In genomic region chr12:40164621-40165020, GRCm38 (mm10) we compare ENCODE assay signal across 10 mouse cellular contexts. TPM values are rescaled to one million over a fixed set of nuclear protein-coding genes. Genes with fewer than 3 reads are reported as not detected.
DNase-seq lines count a peak whose midpoint lies in the region; ATAC-seq lines count a peak whose summit lies in the region.
"Had no signal": no experiment of that assay in that cellular context is flagged by ENCODE, and none has a peak within 500 bp of the region (broad histone marks: within the 10 kb centered on the region; RNA-seq: fewer than 3 reads in every experiment).

No protein-coding gene starts in this region.

- H3K4me3 ChIP-seq in embryonic facial prominence, embryonic 11.5 days (ENCODE audit: low read depth, low read length) = no peak overlapping the region
- H3K4me3 ChIP-seq in embryonic facial prominence, embryonic 10.5 days = no peak overlapping the region
- H3K4me3 ChIP-seq in lung, embryonic 16.5 days (ENCODE audit: low read length) = no peak overlapping the region
- H3K4me3 ChIP-seq: heart, embryonic 13.5 days; myocyte had no signal

- no peak for ATAC-seq in embryonic facial prominence, embryonic 11.5 days (replicated peaks; ENCODE audit: insufficient number of reproducible peaks, low FRiP score, low TSS enrichment, low read depth)
- peak; percentile 80 to 84 for ATAC-seq in hematopoietic stem cell, adult 5-6 weeks (replicated peaks in 1 of 2; ENCODE audit: insufficient read depth in 1 of 2, low FRiP score in 2 of 2, low TSS enrichment in 1 of 2, low read depth in 1 of 2, poor library complexity in 2 of 2, severe bottlenecking in 2 of 2)
- ATAC-seq in lung, embryonic 16.5 days (ENCODE audit: low read depth) = peak; percentile 73

- H3K9me3 ChIP-seq in embryonic facial prominence, embryonic 11.5 days (replicated peaks; ENCODE audit: control insufficient read depth, low read length) = no peaks in the 10 kb centered on the region
- H3K9me3 ChIP-seq in embryonic facial prominence, embryonic 10.5 days = no peaks in the 10 kb centered on the region
- H3K9me3 ChIP-seq in lung, embryonic 16.5 days (ENCODE audit: control insufficient read depth, low read length) = no peaks in the 10 kb centered on the region
- H3K9me3 ChIP-seq: heart, embryonic 13.5 days had no signal

- no peak overlapping the region for H3K9ac ChIP-seq in embryonic facial prominence, embryonic 11.5 days (replicated peaks; ENCODE audit: low read length)
- no peak overlapping the region for H3K9ac ChIP-seq in lung, embryonic 16.5 days (ENCODE audit: low read length)
- H3K9ac ChIP-seq: heart, embryonic 13.5 days had no signal

- H3K27ac ChIP-seq in embryonic facial prominence, embryonic 11.5 days (replicated peaks; ENCODE audit: low read depth, low read length) = no peak overlapping the region
- no peak overlapping the region for H3K27ac ChIP-seq in embryonic facial prominence, embryonic 10.5 days (replicated peaks)
- H3K27ac ChIP-seq in lung, embryonic 16.5 days (ENCODE audit: low read length) = no peak overlapping the region
- H3K27ac ChIP-seq: heart, embryonic 13.5 days had no signal

- no peaks in the 10 kb centered on the region for H3K36me3 ChIP-seq in embryonic facial prominence, embryonic 11.5 days (replicated peaks; ENCODE audit: control insufficient read depth, insufficient read depth, low read depth, low read length)
- no peaks in the 10 kb centered on the region for H3K36me3 ChIP-seq in embryonic facial prominence, embryonic 10.5 days (replicated peaks)
- no peaks in the 10 kb centered on the region for H3K36me3 ChIP-seq in lung, embryonic 16.5 days (ENCODE audit: control insufficient read depth, insufficient read depth, low read length)
- H3K36me3 ChIP-seq in splenic B cell, adult 2 months (ENCODE audit: control insufficient read depth, insufficient read depth, low read length, poor library complexity, severe bottlenecking) = no peaks in the 10 kb centered on the region
- H3K36me3 ChIP-seq: heart, embryonic 13.5 days had no signal

- H3K4me1 ChIP-seq in embryonic facial prominence, embryonic 11.5 days (ENCODE audit: control insufficient read depth, insufficient read depth, low read length) = no peaks in the 10 kb centered on the region
- no peaks in the 10 kb centered on the region for H3K4me1 ChIP-seq in embryonic facial prominence, embryonic 10.5 days
- no peaks in the 10 kb centered on the region; the same call in 1 of the 2 replicates for H3K4me1 ChIP-seq in lung, embryonic 16.5 days (replicated peaks; ENCODE audit: control insufficient read depth, insufficient read depth, low read length)
- H3K4me1 ChIP-seq: heart, embryonic 13.5 days had no signal

- WGBS in embryonic facial prominence, embryonic 11.5 days = 13% methylated on average over 2 of the region's 2 CpGs
- WGBS in embryonic facial prominence, embryonic 10.5 days = 19% methylated on average over 2 of the region's 2 CpGs
- 2% methylated on average over 2 of the region's 2 CpGs for WGBS in lung, embryonic 16.5 days

- H3K4me2 ChIP-seq in embryonic facial prominence, embryonic 11.5 days (ENCODE audit: low read depth, low read length) = no peak overlapping the region
- no peak overlapping the region for H3K4me2 ChIP-seq in lung, embryonic 16.5 days (ENCODE audit: low read depth, low read length)
- H3K4me2 ChIP-seq: heart, embryonic 13.5 days had no signal

- H3K27me3 ChIP-seq in embryonic facial prominence, embryonic 11.5 days (ENCODE audit: control insufficient read depth, insufficient read depth, low read length) = no peaks in the 10 kb centered on the region
- no peaks in the 10 kb centered on the region for H3K27me3 ChIP-seq in embryonic facial prominence, embryonic 10.5 days (replicated peaks; ENCODE audit: low read depth, poor library complexity, severe bottlenecking)
- H3K27me3 ChIP-seq in lung, embryonic 16.5 days (ENCODE audit: control insufficient read depth, insufficient read depth, low read depth, low read length) = no peaks in the 10 kb centered on the region
- no peaks in the 10 kb centered on the region for H3K27me3 ChIP-seq in splenic B cell, adult 2 months (ENCODE audit: control insufficient read depth, insufficient read depth, low read length, poor library complexity, severe bottlenecking)
- H3K27me3 ChIP-seq: heart, embryonic 13.5 days had no signal

- peak; percentile 67 for DNase-seq in embryonic facial prominence, embryonic 11.5 days (ENCODE audit: low spot score)
- DNase-seq in embryonic facial prominence, embryonic 10.5 days (ENCODE audit: low spot score) = no peak
- DNase-seq in thymus, postnatal 0 days (ENCODE audit: low spot score) = peak; percentile 50
- DNase-seq in thymus, adult 18-20 months = no peak
- peak; percentile 65 for DNase-seq in splenic B cell, adult 2 months (ENCODE audit: low read depth, low spot score)
- DNase-seq in spleen, postnatal 4 days (ENCODE audit: low spot score in 2 of 2) = no peak

RNA-seq across cellular contexts. Expression of gene Scin, which starts 30.6 kb away (rescaled TPM):
- polyA plus RNA-seq in embryonic facial prominence, embryonic 11.5 days (2014; fragmentation: Nextera tagmentation; extraction: Ambion mirVana) = 0.21 and 0.42 TPM in 2 replicates
- polyA plus RNA-seq in embryonic facial prominence, embryonic 10.5 days (2016; fragmentation: Nextera tagmentation; extraction: Ambion mirVana) = 0.05 TPM in 1 of 2 replicates, not detected in the other
- 7.7 and 9.3 TPM in 2 replicates for polyA plus RNA-seq in thymus, postnatal 0 days (2015; fragmentation: Nextera tagmentation; extraction: Ambion mirVana)
- 2.4 and 3.7 TPM in 2 replicates for total RNA-seq in hematopoietic stem cell, adult 5-6 weeks (2017)
- polyA plus RNA-seq in lung, embryonic 16.5 days (2015; fragmentation: Nextera tagmentation; extraction: Ambion mirVana) = 0.69 and 1.3 TPM in 2 replicates

RNA-seq across cellular contexts. Expression of gene Lsmem1, which starts 34.7 kb away (rescaled TPM):
- 0.17 and 0.20 TPM in 2 replicates for polyA plus RNA-seq in embryonic facial prominence, embryonic 11.5 days (2014; fragmentation: Nextera tagmentation; extraction: Ambion mirVana)
- polyA plus RNA-seq in embryonic facial prominence, embryonic 10.5 days (2016; fragmentation: Nextera tagmentation; extraction: Ambion mirVana) = not detected in 2 replicates
- polyA plus RNA-seq in thymus, postnatal 0 days (2015; fragmentation: Nextera tagmentation; extraction: Ambion mirVana) = 5.2 and 5.9 TPM in 2 replicates
- total RNA-seq in hematopoietic stem cell, adult 5-6 weeks (2017) = 1.3 and 1.5 TPM in 2 replicates
- polyA plus RNA-seq in lung, embryonic 16.5 days (2015; fragmentation: Nextera tagmentation; extraction: Ambion mirVana) = 0.65 and 0.88 TPM in 2 replicates

Comparison
In these comparisons a context has a peak if more than half of its experiments do, and no peak if none do; other contexts are left out.
1. DNase-seq: peak in embryonic facial prominence, embryonic 11.5 days (single experiment), thymus, postnatal 0 days (single experiment) and splenic B cell, adult 2 months (single experiment); none in embryonic facial prominence, embryonic 10.5 days (single experiment), thymus, adult 18-20 months (0 of 2) and spleen, postnatal 4 days (0 of 2).